Mouse (Mus musculus) heart, embryonic 16.5 days (tissue): ENCODE measurements around the gene Tmx1. TPM values are rescaled to one million over a fixed set of nuclear protein-coding genes. Genes with fewer than 3 reads are reported as not detected.

Experiments
- ATAC-seq: fragments of 200-750 bp; cut with Nextera tagmentation; replicated peaks from 2 replicates; pipeline ENCODE4 v1.8.0; 2017; ENCODE audit warnings: moderate number of reproducible peaks; ENCODE audit not compliant: insufficient read depth, low FRiP score; ENCODE audit errors: extremely low read depth
- H3K27ac ChIP-seq: fragments of 300-500 bp; sonication (generic); 2 replicates; pipeline ENCODE4 v1.5.1; 2014; ENCODE audit warnings: mild to moderate bottlenecking, low read length, control low read depth, moderate library complexity
- H3K27me3 ChIP-seq: fragments of 300-500 bp; sonication (generic); 2 replicates; pipeline ENCODE4 v1.6.1; 2014; ENCODE audit warnings: low read length, mixed read lengths; ENCODE audit not compliant: control insufficient read depth, insufficient read depth
- H3K36me3 ChIP-seq: fragments of 300-500 bp; sonication (generic); 2 replicates; pipeline ENCODE4 v1.6.1; 2014; ENCODE audit not compliant: control insufficient read depth, insufficient read depth
- H3K4me1 ChIP-seq: fragments of 300-500 bp; sonication (generic); 2 replicates; pipeline ENCODE4 v1.6.1; 2014; ENCODE audit warnings: low read length, mixed read lengths; ENCODE audit not compliant: control insufficient read depth, insufficient read depth
- H3K4me2 ChIP-seq: fragments of 300-500 bp; sonication (generic); 2 replicates; pipeline ENCODE4 v1.6.1; 2014; ENCODE audit warnings: low read depth, mild to moderate bottlenecking, control low read depth, low read length
- H3K4me3 ChIP-seq: fragments of 300-500 bp; sonication (generic); 2 replicates; pipeline ENCODE4 v1.5.1; 2014; ENCODE audit warnings: mild to moderate bottlenecking, control low read depth, low read length
- H3K9ac ChIP-seq: fragments of 300-500 bp; sonication (generic); 2 replicates; pipeline ENCODE4 v1.6.1; 2014; ENCODE audit warnings: low read length, control low read depth
- H3K9me3 ChIP-seq: fragments of 300-500 bp; sonication (generic); replicated peaks from 2 replicates; pipeline ENCODE4 v1.6.1; 2016; ENCODE audit warnings: low read length; ENCODE audit not compliant: control insufficient read depth
- WGBS: fragments of 180-500 bp; shearing (Covaris S2); extraction: QIAGEN DNeasy Blood & Tissue Kit; methylation state at CpG from one replicate; pipeline ENCODE4 v1.1.7; 2014; 5-methylcytosine and 5-hydroxymethylcytosine counted together
- polyA plus RNA-seq: library from polyadenylated mRNA; unstranded; fragments of >200 nt; fragmentation: Nextera tagmentation; extraction: Ambion mirVana; gene quantifications from 2 replicates; pipeline ENCODE4 v1.2.1, GENCODE M21; 2015

The Tmx1 gene
- polyA plus RNA-seq, 1 experiment from 2014 or later: 79.4 TPM

GRCm38 (mm10) chr12:70430307-70430950 lies 22.5 kb upstream of the Tmx1 start:
- Histone ChIP-seq H3K27ac (no peak overlapping the region), H3K4me1 (no peaks in the 10 kb centered on the region), H3K4me3 (no peak overlapping the region), H3K27me3 (no peaks in the 10 kb centered on the region), H3K9me3 (no peaks in the 10 kb centered on the region), H3K4me2 (no peak overlapping the region), H3K36me3 (no peaks in the 10 kb centered on the region), H3K9ac (no peak overlapping the region)
- WGBS: 34% methylated on average over 8 of the region's 8 CpGs
- ATAC-seq: no peak

- Histone ChIP-seq H3K4me3 (no peak overlapping the region), H3K4me1 (no peaks in the 10 kb centered on the region), H3K9ac (no peak overlapping the region), H3K36me3 (no peaks in the 10 kb centered on the region), H3K4me2 (no peak overlapping the region), H3K9me3 (no peaks in the 10 kb centered on the region), H3K27ac (no peak overlapping the region), H3K27me3 (no peaks in the 10 kb centered on the region)
- 61% methylated on average over 5 of the region's 5 CpGs for WGBS
- ATAC-seq: no peak
These were observed 21.5 kb upstream of the Tmx1 start for GRCm38 (mm10) chr12:70431428-70431827.

- no peak for ATAC-seq
- H3K36me3 ChIP-seq: no peaks in the 10 kb centered on the region
- H3K4me2 ChIP-seq: no peak overlapping the region
- H3K9ac ChIP-seq: no peak overlapping the region
- no peak overlapping the region for H3K4me3 ChIP-seq
- no peak overlapping the region for H3K27ac ChIP-seq
- peaks cover 17% of the 10 kb centered on the region for H3K4me1 ChIP-seq
- no peaks in the 10 kb centered on the region for H3K9me3 ChIP-seq
- H3K27me3 ChIP-seq: no peaks in the 10 kb centered on the region
These were observed 2.9 kb upstream of the Tmx1 start for GRCm38 (mm10) chr12:70449961-70450360.

- Histone ChIP-seq H3K4me3 (no peak overlapping the region), H3K36me3 (no peaks in the 10 kb centered on the region), H3K4me1 (peaks cover 19% of the 10 kb centered on the region), H3K27ac (no peak overlapping the region), H3K9me3 (no peaks in the 10 kb centered on the region), H3K9ac (no peak overlapping the region), H3K4me2 (no peak overlapping the region), H3K27me3 (no peaks in the 10 kb centered on the region)
- ATAC-seq: no peak
- 81% methylated on average over 3 of the region's 3 CpGs for WGBS
These were observed 1.4 kb upstream of the Tmx1 start for GRCm38 (mm10) chr12:70451533-70451932.

GRCm38 (mm10) chr12:70452143-70452542 lies 752 bp upstream of the Tmx1 start:
- Histone ChIP-seq H3K36me3 (peaks cover 3% of the 10 kb centered on the region; the same call in 1 of the 2 replicates), H3K4me2 (peak overlapping the region; percentile 91), H3K27ac (peak overlapping the region; percentile 85), H3K4me3 (peak overlapping the region; percentile 96), H3K9ac (no peak overlapping the region; the same call in 1 of the 2 replicates), H3K4me1 (peaks cover 19% of the 10 kb centered on the region), H3K9me3 (no peaks in the 10 kb centered on the region), H3K27me3 (no peaks in the 10 kb centered on the region)
- WGBS: 68% methylated on average over 2 of the region's 2 CpGs
- no peak for ATAC-seq

- Histone ChIP-seq H3K9me3 (no peaks in the 10 kb centered on the region), H3K9ac (no peak overlapping the region), H3K4me2 (no peak overlapping the region), H3K4me3 (no peak overlapping the region), H3K4me1 (peaks cover 19% of the 10 kb centered on the region), H3K27me3 (no peaks in the 10 kb centered on the region), H3K36me3 (peaks cover 23% of the 10 kb centered on the region), H3K27ac (no peak overlapping the region)
- ATAC-seq: no peak
- 89% methylated on average over 8 of the region's 8 CpGs for WGBS
These were observed 2.3 kb downstream of the Tmx1 start for GRCm38 (mm10) chr12:70455226-70455625.

GRCm38 (mm10) chr12:70459546-70459945 lies 6.7 kb downstream of the Tmx1 start:
- WGBS: 90% methylated on average over 1 of the region's 1 CpGs
- ATAC-seq: no peak
- H3K27ac ChIP-seq: no peak overlapping the region

GRCm38 (mm10) chr12:70464016-70464415 lies 11.1 kb downstream of the Tmx1 start:
- Histone ChIP-seq H3K4me2 (no peak overlapping the region; the same call in 1 of the 2 replicates), H3K9ac (no peak overlapping the region), H3K27ac (peak overlapping the region; percentile 73), H3K4me3 (no peak overlapping the region), H3K9me3 (no peaks in the 10 kb centered on the region), H3K4me1 (peaks cover 2% of the 10 kb centered on the region; the same call in 1 of the 2 replicates), H3K27me3 (no peaks in the 10 kb centered on the region), H3K36me3 (peaks cover 39% of the 10 kb centered on the region)
- peak; percentile 69 for ATAC-seq
- 31% methylated on average over 4 of the region's 4 CpGs for WGBS

More at GRCm38 (mm10) chr12:70459546-70459945, 6.7 kb downstream of the Tmx1 start:
- Histone ChIP-seq H3K4me1 (peaks cover 9% of the 10 kb centered on the region), H3K9me3 (no peaks in the 10 kb centered on the region), H3K4me3 (no peak overlapping the region), H3K27me3 (no peaks in the 10 kb centered on the region), H3K36me3 (peaks cover 32% of the 10 kb centered on the region), H3K9ac (no peak overlapping the region), H3K4me2 (no peak overlapping the region)

GRCm38 (mm10) chr12:70475336-70475735 lies 22.4 kb downstream of the Tmx1 start:
- H3K9ac ChIP-seq: no peak overlapping the region
- H3K27ac ChIP-seq: no peak overlapping the region
- no peak overlapping the region for H3K4me3 ChIP-seq
- 63% methylated on average over 3 of the region's 3 CpGs for WGBS
- H3K4me2 ChIP-seq: no peak overlapping the region
- ATAC-seq: no peak
- no peaks in the 10 kb centered on the region for H3K36me3 ChIP-seq
- H3K27me3 ChIP-seq: no peaks in the 10 kb centered on the region
- no peaks in the 10 kb centered on the region for H3K9me3 ChIP-seq
- H3K4me1 ChIP-seq: no peaks in the 10 kb centered on the region
